Mouse (Mus musculus) spleen, adult 2 months (tissue): ENCODE results near the gene Rcsd1.
A peak's percentile ranks its signal among the peaks of the same experiment; 100 is the strongest.

Source experiments
- CTCF ChIP-seq: fragments of 200-500 bp; IDR thresholded peaks from 2 replicates; pipeline ENCODE4 v1.5.1; 2011; ENCODE audit warnings: mild to moderate bottlenecking, inconsistent platforms; ENCODE audit not compliant: insufficient read depth, insufficient read length, insufficient replicate concordance; ENCODE audit errors: extremely low read depth
- POLR2A ChIP-seq: fragments of 200-500 bp; IDR thresholded peaks from 2 replicates; pipeline ENCODE4 v1.6.1; 2011; ENCODE audit warnings: low read depth, low read length, inconsistent platforms

GRCm38 (mm10) chr1:165735826-165736818, 26.6 kb upstream of the Rcsd1 start:
- TF ChIP-seq POLR2A (no peak), CTCF (peak; percentile 89; the same call in 1 of the 2 replicates)
